8 mouse cellular contexts compared by ENCODE assay signal in genomic region chr13:63239877-63240671, GRCm38 (mm10).
DNase-seq lines count a peak whose midpoint lies in the region; ATAC-seq and TF ChIP-seq lines count a peak whose summit lies in the region.

No protein-coding gene starts in this region.

- ATAC-seq in heart, postnatal 0 days (ENCODE audit: insufficient read depth, low read depth), result peak; percentile 75
- ATAC-seq in lung, embryonic 14.5 days (ENCODE audit: insufficient read depth), result peak; percentile 82
- ATAC-seq in neutrophil, adult 5-6 weeks (ENCODE audit: extremely low read depth, insufficient number of reproducible peaks, low FRiP score, poor library complexity, severe bottlenecking), result peak; percentile 62

- peak; percentile 91 for DNase-seq in CD4-positive, CD25-positive, alpha-beta regulatory T cell, adult 2 months (ENCODE audit: low read depth, low spot score)
- DNase-seq in heart, postnatal 0 days (ENCODE audit: low spot score), result peak; percentile 83
- peak; percentile 93 to 97 for DNase-seq in kidney, postnatal 36 days
- peak; percentile 80 for DNase-seq in lung, embryonic 14.5 days
- DNase-seq in testis, postnatal 14 days (ENCODE audit: low spot score), result peak; percentile 71

- H3K9ac ChIP-seq in heart, postnatal 0 days (replicated peaks; ENCODE audit: low read depth, low read length), result peak overlapping the region; percentile 95
- H3K9ac ChIP-seq in lung, embryonic 14.5 days, result peak overlapping the region; percentile 93

- H3K4me3 ChIP-seq in bone marrow macrophage, adult 2 months (ENCODE audit: insufficient read depth, low read length), result peak overlapping the region; percentile 93
- peak overlapping the region; percentile 90 for H3K4me3 ChIP-seq in embryonic fibroblast, embryonic 13.5 days (ENCODE audit: insufficient read depth, low read length)
- H3K4me3 ChIP-seq in heart, postnatal 0 days (ENCODE audit: low read depth, low read length), result peak overlapping the region; percentile 83
- peak overlapping the region; percentile 80 for H3K4me3 ChIP-seq in lung, embryonic 14.5 days (ENCODE audit: low read depth, low read length)

- H3K27ac ChIP-seq in bone marrow macrophage, adult 2 months (ENCODE audit: insufficient read depth, low read depth, low read length), result peak overlapping the region; percentile 90
- H3K27ac ChIP-seq in embryonic fibroblast, embryonic 13.5 days (ENCODE audit: insufficient read depth, low read length), result peak overlapping the region; percentile 94
- peak overlapping the region; percentile 100 for H3K27ac ChIP-seq in heart, postnatal 0 days (ENCODE audit: low read depth)
- H3K27ac ChIP-seq in lung, embryonic 14.5 days (ENCODE audit: low read depth), result peak overlapping the region; percentile 97

- TF ChIP-seq CTCF in bone marrow macrophage, adult 2 months (IDR thresholded peaks at IDR 0.05; ENCODE audit: low read depth, low read length), result no peak
- no peak for TF ChIP-seq CTCF in embryonic fibroblast, embryonic 13.5 days (IDR thresholded peaks at IDR 0.05; ENCODE audit: borderline replicate concordance, insufficient read depth, low read length)
- TF ChIP-seq CTCF in heart, postnatal 0 days (IDR thresholded peaks at IDR 0.05; ENCODE audit: low read depth), result no peak
- TF ChIP-seq CTCF in lung, embryonic 14.5 days (IDR thresholded peaks at IDR 0.05; ENCODE audit: low read depth), result no peak

- peak overlapping the region; percentile 84 for H3K4me2 ChIP-seq in heart, postnatal 0 days (ENCODE audit: low read depth, low read length)
- peak overlapping the region; percentile 67 for H3K4me2 ChIP-seq in lung, embryonic 14.5 days

- no peak for TF ChIP-seq POLR2A in bone marrow macrophage, adult 2 months (IDR thresholded peaks at IDR 0.05; ENCODE audit: borderline replicate concordance, low read depth, low read length)
- peak; percentile 97 for TF ChIP-seq POLR2A in embryonic fibroblast, embryonic 13.5 days (IDR thresholded peaks at IDR 0.05; ENCODE audit: low read depth, low read length)

- H3K36me3 ChIP-seq in heart, postnatal 0 days (replicated peaks; ENCODE audit: control insufficient read depth, insufficient read depth, low read length), result peaks cover 7% of the 10 kb centered on the region; the same call in 1 of the 2 replicates
- peaks cover 13% of the 10 kb centered on the region for H3K36me3 ChIP-seq in lung, embryonic 14.5 days (ENCODE audit: insufficient read depth)

- no peaks in the 10 kb centered on the region for H3K27me3 ChIP-seq in heart, postnatal 0 days (ENCODE audit: control insufficient read depth, insufficient read depth, low read length)
- no peaks in the 10 kb centered on the region for H3K27me3 ChIP-seq in lung, embryonic 14.5 days (ENCODE audit: insufficient read depth, low read length)

- no peaks in the 10 kb centered on the region for H3K9me3 ChIP-seq in heart, postnatal 0 days (replicated peaks; ENCODE audit: control insufficient read depth, low read length)
- H3K9me3 ChIP-seq in lung, embryonic 14.5 days (ENCODE audit: low read depth, low read length), result no peaks in the 10 kb centered on the region

- TF ChIP-seq EP300 in heart, postnatal 0 days (IDR thresholded peaks at IDR 0.05; ENCODE audit: low read depth), result no peak

- H3K4me1 ChIP-seq in bone marrow macrophage, adult 2 months (ENCODE audit: control insufficient read depth, insufficient read depth, low read length), result peaks cover 11% of the 10 kb centered on the region
- H3K4me1 ChIP-seq in embryonic fibroblast, embryonic 13.5 days (ENCODE audit: control insufficient read depth, insufficient read depth, low read length), result 0 out of 2 replicates have a peak, but pooled peaks cover 3% of the 10 kb centered on the region
- peaks cover 26% of the 10 kb centered on the region for H3K4me1 ChIP-seq in heart, postnatal 0 days (ENCODE audit: control insufficient read depth, insufficient read depth)
- H3K4me1 ChIP-seq in lung, embryonic 14.5 days (ENCODE audit: insufficient read depth), result peaks cover 36% of the 10 kb centered on the region

- WGBS in heart, postnatal 0 days, result under 1% methylated on average over 46 of the region's 51 CpGs
- WGBS in lung, embryonic 14.5 days, result under 1% methylated on average over 42 of the region's 51 CpGs

Comparison
In these comparisons a context has a peak if more than half of its experiments do, and no peak if none do; other contexts are left out.
1. Peak in every context shown above with its lines: DNase-seq, ATAC-seq, H3K4me3 ChIP-seq and H3K27ac ChIP-seq.